12 mouse cellular contexts compared by ENCODE assay signal in the genomic region with DNA sequence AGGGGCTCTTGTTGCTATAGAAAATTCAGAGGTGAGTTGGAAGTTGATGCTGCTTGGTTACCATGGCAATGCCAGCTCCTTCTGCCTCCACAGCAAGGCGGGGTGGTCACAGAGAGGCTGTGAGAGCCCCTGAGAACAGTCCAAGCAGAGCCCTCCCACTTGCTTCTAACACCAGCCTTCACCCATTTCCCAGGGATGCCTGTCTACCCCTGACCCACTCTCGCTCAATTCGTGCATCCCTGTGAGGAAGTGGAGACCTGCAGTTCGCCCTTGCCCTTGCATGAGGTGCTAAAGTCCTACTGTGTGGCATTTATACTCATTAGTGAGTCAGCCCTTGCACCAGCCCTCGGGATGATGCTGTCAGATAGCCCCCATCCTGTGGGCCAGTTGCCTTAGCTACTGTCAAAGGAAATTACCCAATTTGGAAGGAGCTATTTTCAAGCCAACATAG.
A peak's percentile ranks its signal among the peaks of the same experiment; 100 is the strongest.
DNase-seq lines count a peak whose midpoint lies in the region; ATAC-seq lines count a peak whose summit lies in the region.
"Had no signal": no experiment of that assay in that cellular context is flagged by ENCODE, and none has a peak within 500 bp of the region (broad histone marks: within the 10 kb centered on the region; RNA-seq: fewer than 3 reads in every experiment).

No protein-coding gene starts in this region.

- WGBS in forebrain, embryonic 10.5 days, result 65% methylated on average over 5 of the region's 5 CpGs
- WGBS in forebrain, embryonic 11.5 days, result 59% methylated on average over 5 of the region's 5 CpGs

- ATAC-seq in forebrain, embryonic 11.5 days (replicated peaks; ENCODE audit: low FRiP score), result no peak; the same call in 1 of the 2 replicates
- ATAC-seq: intestine, postnatal 0 days had no signal

- H3K27me3 ChIP-seq in forebrain, embryonic 10.5 days (ENCODE audit: poor library complexity, severe bottlenecking), result no peaks in the 10 kb centered on the region
- no peaks in the 10 kb centered on the region for H3K27me3 ChIP-seq in forebrain, embryonic 11.5 days (ENCODE audit: control insufficient read depth, insufficient read depth, low read length)

- no peaks in the 10 kb centered on the region for H3K9me3 ChIP-seq in forebrain, embryonic 10.5 days
- no peaks in the 10 kb centered on the region for H3K9me3 ChIP-seq in forebrain, embryonic 11.5 days (ENCODE audit: control insufficient read depth, low read length)
- H3K9me3 ChIP-seq: liver, embryonic 15.5 days had no signal

- H3K36me3 ChIP-seq in forebrain, embryonic 10.5 days (replicated peaks), result no peaks in the 10 kb centered on the region
- no peaks in the 10 kb centered on the region for H3K36me3 ChIP-seq in forebrain, embryonic 11.5 days (ENCODE audit: control insufficient read depth, insufficient read depth, low read length)
- H3K36me3 ChIP-seq: liver, embryonic 15.5 days had no signal

- 0 out of 2 replicates have a peak overlapping the region, but pooled peaks have one; percentile 16 for H3K27ac ChIP-seq in forebrain, embryonic 10.5 days
- H3K27ac ChIP-seq in forebrain, embryonic 11.5 days (ENCODE audit: low read depth, low read length), result no peak overlapping the region
- H3K27ac ChIP-seq: liver, embryonic 15.5 days had no signal

- no peak for DNase-seq in forebrain, embryonic 10.5 days (ENCODE audit: extremely low spot score, low spot score)
- DNase-seq in forebrain, embryonic 11.5 days (ENCODE audit: low spot score), result no peak
- peak; percentile 53 to 55 for DNase-seq in frontal cortex, postnatal 14 days (ENCODE audit: low spot score in 2 of 2)
- peak; percentile 67 to 72 for DNase-seq in left cerebral cortex, postnatal 36 days (ENCODE audit: low spot score in 2 of 2)
- DNase-seq in right cerebral cortex, postnatal 14 days, result peak; percentile 36
- no peak for DNase-seq in urinary bladder, postnatal 4 days (ENCODE audit: low spot score in 2 of 2)
- DNase-seq in heart, postnatal 14 days, result no peak
- DNase-seq in gastrocnemius, postnatal 14 days, result no peak
- DNase-seq: layer of hippocampus, postnatal 36 days had no signal

- H3K4me2 ChIP-seq in forebrain, embryonic 11.5 days (ENCODE audit: low read depth, low read length, severe bottlenecking), result no peak overlapping the region
- H3K4me2 ChIP-seq: heart, embryonic 11.5 days; liver, embryonic 15.5 days had no signal

- H3K4me3 ChIP-seq in forebrain, embryonic 10.5 days, result no peak overlapping the region
- no peak overlapping the region for H3K4me3 ChIP-seq in forebrain, embryonic 11.5 days (ENCODE audit: low read depth, low read length)
- H3K4me3 ChIP-seq: liver, embryonic 15.5 days had no signal

- H3K9ac ChIP-seq in forebrain, embryonic 11.5 days (ENCODE audit: low read length), result no peak overlapping the region
- H3K9ac ChIP-seq: liver, embryonic 15.5 days had no signal

- peaks cover 27% of the 10 kb centered on the region for H3K4me1 ChIP-seq in forebrain, embryonic 10.5 days
- peaks cover 4% of the 10 kb centered on the region; the same call in 1 of the 2 replicates for H3K4me1 ChIP-seq in forebrain, embryonic 11.5 days (replicated peaks; ENCODE audit: control insufficient read depth, insufficient read depth, low read length)

- intact Hi-C loops in left cerebral cortex, postnatal 36 days (cut with DNase I), result loop anchor here (5.0 kb wide), 1 partner anchor 66 kb away; no protein-coding TSS in a partner anchor
- intact Hi-C loops in heart, postnatal 14 days (cut with DNase I), result loop anchor here (5.0 kb wide), 1 partner anchor 94 kb away; no protein-coding TSS in a partner anchor
- intact Hi-C loops in gastrocnemius, postnatal 14 days (cut with DNase I; ENCODE audit: low total_unique reads), result no loop called here

Comparison
In these comparisons a context has a peak if more than half of its experiments do, and no peak if none do; other contexts are left out.
1. DNase-seq: peak in frontal cortex, postnatal 14 days (2 of 2), left cerebral cortex, postnatal 36 days (2 of 2) and right cerebral cortex, postnatal 14 days (single experiment); none in forebrain, embryonic 10.5 days (single experiment), forebrain, embryonic 11.5 days (single experiment), urinary bladder, postnatal 4 days (0 of 2), heart, postnatal 14 days (0 of 2) and gastrocnemius, postnatal 14 days (single experiment).